Mouse (Mus musculus) kidney, adult 10 weeks (tissue): ENCODE results near the gene Mmp15. TPM values are rescaled to one million over a fixed set of nuclear protein-coding genes. Genes with fewer than 3 reads are reported as not detected.

Experiments used
- polyA plus RNA-seq: library from polyadenylated mRNA; stranded (reverse); fragments of 350-450 nt; fragmentation: Illumina TruSeq; extraction: RNeasy Lipid Tissue Mini Kit (QIAGEN cat#74804); gene quantifications from one replicate; pipeline ENCODE4 v1.2.3, GENCODE M21; 2014; ENCODE audit warnings: low read depth, low replicate concordance

Mmp15 gene
- polyA plus RNA-seq = 0.16 TPM

DNA sequence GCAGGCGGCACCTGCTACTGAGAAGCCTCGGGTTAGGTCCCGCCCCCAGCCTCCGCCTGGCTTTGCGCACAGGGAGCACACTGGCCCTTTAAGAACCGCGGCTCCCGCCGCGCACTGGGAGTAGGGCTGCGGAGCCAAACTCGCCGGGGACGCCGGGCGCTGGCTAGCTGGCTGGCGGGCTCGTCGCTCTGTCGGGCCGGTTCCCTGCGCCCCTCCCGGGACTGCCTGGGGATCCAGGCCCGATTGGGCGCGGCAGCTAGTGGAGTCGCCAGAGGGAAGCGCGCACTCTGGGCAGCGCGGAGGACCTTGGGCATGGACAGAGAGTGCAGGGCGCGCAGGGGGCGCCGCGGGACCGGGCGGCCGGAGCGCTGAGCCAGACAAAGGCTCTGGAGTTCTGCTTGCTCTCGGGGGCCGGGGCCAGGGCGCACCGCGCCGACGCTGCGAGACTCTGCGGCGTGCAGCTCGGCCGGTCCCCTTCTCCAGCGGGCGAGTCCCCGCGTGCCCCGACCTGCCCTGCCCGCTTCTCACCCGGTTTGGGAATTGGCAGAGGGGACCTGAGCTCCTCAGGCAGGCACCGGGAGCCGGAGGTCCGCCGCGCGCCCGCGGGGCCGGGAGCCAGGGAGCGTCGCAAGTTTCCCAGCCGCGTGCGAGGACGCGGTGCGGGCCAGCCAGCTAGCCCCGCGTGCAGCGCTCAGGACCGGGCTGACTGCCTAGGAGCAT, at the start of gene Mmp15:
Mmp15 (plus strand) TSS at position 118 of the 720 bp plus-strand sequence.

GRCm38 (mm10) chr8:95306431-95306830, 45.6 kb upstream of the Mmp15 start, which contains the start of gene Cngb1:
TSS of gene Cngb1 (minus strand) at chr8:95306585.

GRCm38 (mm10) chr8:95310342-95310970, 41.6 kb upstream of the Mmp15 start, which contains the start of gene Tepp:
TSS of gene Tepp (plus strand) at chr8:95310566.

GRCm38 (mm10) chr8:95331720-95332436, 20.2 kb upstream of the Mmp15 start, which contains the start of the genes Zfp319 and Usb1:
TSS of gene Zfp319 (minus strand) at chr8:95331950.
TSS of gene Usb1 (plus strand) at chr8:95332284.

Other genes with a start within 250 kb of the Mmp15 start
- 1.7 TPM for gene Kifc3, start 149.5 kb upstream of the Mmp15 start, polyA plus RNA-seq
- not detected for gene Cngb1, start 45.7 kb upstream of the Mmp15 start, polyA plus RNA-seq
- not detected for gene Tepp, start 41.7 kb upstream of the Mmp15 start, polyA plus RNA-seq
- gene Zfp319, start 20.3 kb upstream of the Mmp15 start, polyA plus RNA-seq = 0.89 TPM
- gene Usb1, start 20.0 kb upstream of the Mmp15 start, polyA plus RNA-seq = 1.0 TPM
- gene Cfap20, start 82.6 kb downstream of the Mmp15 start, polyA plus RNA-seq = 35.4 TPM
- 135 TPM for gene Csnk2a2, start 137.8 kb downstream of the Mmp15 start, polyA plus RNA-seq
- not detected for gene Ccdc113, start 181.8 kb downstream of the Mmp15 start, polyA plus RNA-seq
- gene Prss54, start 224.1 kb downstream of the Mmp15 start, polyA plus RNA-seq = not detected